Mouse (Mus musculus) intestine, postnatal 0 days (tissue): ENCODE results near the gene Tob1. TPM values are rescaled to one million over a fixed set of nuclear protein-coding genes. Genes with fewer than 3 reads are reported as not detected.

Experiments used
- ATAC-seq: fragments of 200-750 bp; cut with Nextera tagmentation; 2 replicates; pipeline ENCODE4 v1.8.0; 2017; ENCODE audit warnings: mild to moderate bottlenecking, moderate TSS enrichment, moderate library complexity
- H3K27ac ChIP-seq: fragments of 300-500 bp; sonication (generic); 2 replicates; pipeline ENCODE4 v1.5.1; 2014; ENCODE audit warnings: mild to moderate bottlenecking, low read depth, low read length, moderate library complexity
- H3K27me3 ChIP-seq: fragments of 300-500 bp; sonication (generic); replicated peaks from 2 replicates; pipeline ENCODE4 v1.6.1; 2014; ENCODE audit warnings: low read length, mixed read lengths; ENCODE audit not compliant: control insufficient read depth, insufficient read depth
- H3K36me3 ChIP-seq: fragments of 300-500 bp; sonication (generic); 2 replicates; pipeline ENCODE4 v1.6.1; 2014; ENCODE audit warnings: mild to moderate bottlenecking, moderate library complexity; ENCODE audit not compliant: control insufficient read depth, insufficient read depth
- H3K4me1 ChIP-seq: fragments of 300-500 bp; sonication (generic); replicated peaks from 2 replicates; pipeline ENCODE4 v1.6.1; 2014; ENCODE audit warnings: antibody characterized with exemption, low read length, mixed read lengths; ENCODE audit not compliant: control insufficient read depth, insufficient read depth
- H3K4me2 ChIP-seq: fragments of 300-500 bp; sonication (generic); replicated peaks from 2 replicates; pipeline ENCODE4 v1.6.1; 2014; ENCODE audit warnings: low read depth, mild to moderate bottlenecking, moderate library complexity
- H3K4me3 ChIP-seq: fragments of 300-500 bp; sonication (generic); 2 replicates; pipeline ENCODE4 v1.5.1; 2014; ENCODE audit warnings: low read depth, low read length
- H3K9ac ChIP-seq: fragments of 300-500 bp; sonication (generic); 2 replicates; pipeline ENCODE4 v1.6.1; 2014; ENCODE audit warnings: mild to moderate bottlenecking, low read depth, low read length
- H3K9me3 ChIP-seq: fragments of 300-500 bp; sonication (generic); 2 replicates; pipeline ENCODE4 v1.6.1; 2016; ENCODE audit warnings: mixed run types; ENCODE audit not compliant: control insufficient read depth
- CTCF ChIP-seq: sonication (generic); IDR thresholded peaks from 2 replicates; pipeline ENCODE4 v1.5.1; 2016; ENCODE audit warnings: low read depth, mild to moderate bottlenecking, control low read depth, antibody characterized with exemption, moderate library complexity
- WGBS: fragments of 180-500 bp; shearing (Covaris S2); extraction: QIAGEN DNeasy Blood & Tissue Kit; methylation state at CpG from one replicate; pipeline ENCODE4 v1.1.7; 2014; 5-methylcytosine and 5-hydroxymethylcytosine counted together
- polyA plus RNA-seq: library from polyadenylated mRNA; unstranded; fragments of >200 nt; fragmentation: Nextera tagmentation; extraction: Ambion mirVana; gene quantifications from 2 replicates; pipeline ENCODE4 v1.2.1, GENCODE M21; 2015

Tob1 gene
- polyA plus RNA-seq, 1 experiment from 2014 or later = 69.4 TPM

- ATAC-seq = peak; percentile 72
- H3K9ac ChIP-seq = peak overlapping the region; percentile 51
- H3K27me3 ChIP-seq = no peaks in the 10 kb centered on the region
- H3K4me2 ChIP-seq = peak overlapping the region; percentile 93
- peaks cover 4% of the 10 kb centered on the region for H3K4me1 ChIP-seq
- peak; percentile 35; the same call in 1 of the 2 replicates for TF ChIP-seq CTCF
- H3K36me3 ChIP-seq = peaks cover 11% of the 10 kb centered on the region
- under 1% methylated on average over 49 of the region's 56 CpGs for WGBS
- peak overlapping the region; percentile 99 for H3K4me3 ChIP-seq
- no peaks in the 10 kb centered on the region for H3K9me3 ChIP-seq
- H3K27ac ChIP-seq = peak overlapping the region; percentile 95
Observed at GRCm38 (mm10) chr11:94210191-94211086, 815 bp upstream of the Tob1 start.

- Histone ChIP-seq H3K4me1 (peaks cover 4% of the 10 kb centered on the region), H3K9me3 (no peaks in the 10 kb centered on the region), H3K4me3 (peak overlapping the region; percentile 99), H3K4me2 (peak overlapping the region; percentile 67), H3K36me3 (peaks cover 11% of the 10 kb centered on the region), H3K27ac (peak overlapping the region; percentile 97), H3K9ac (peak overlapping the region; percentile 100), H3K27me3 (no peaks in the 10 kb centered on the region)
- WGBS = under 1% methylated on average over 51 of the region's 61 CpGs
- ATAC-seq = peak; percentile 2; the same call in 1 of the 2 replicates
- TF ChIP-seq CTCF = no peak
Observed at GRCm38 (mm10) chr11:94211651-94212488, 616 bp downstream of the Tob1 start.

- H3K4me2 ChIP-seq = peak overlapping the region; percentile 67
- 6% methylated on average over 7 of the region's 7 CpGs for whole genome bisulfite sequencing
- H3K4me1 ChIP-seq = peaks cover 4% of the 10 kb centered on the region
- peak overlapping the region; percentile 97 for H3K27ac ChIP-seq
- no peaks in the 10 kb centered on the region for H3K27me3 ChIP-seq
- peak overlapping the region; percentile 99 for H3K4me3 ChIP-seq
- no peak for ATAC-seq
- no peaks in the 10 kb centered on the region for H3K9me3 ChIP-seq
- no peak for TF ChIP-seq CTCF
- peaks cover 11% of the 10 kb centered on the region for H3K36me3 ChIP-seq
- H3K9ac ChIP-seq = peak overlapping the region; percentile 100
Observed at GRCm38 (mm10) chr11:94212489-94212836, 1.2 kb downstream of the Tob1 start.

- no peaks in the 10 kb centered on the region for H3K27me3 ChIP-seq
- H3K4me1 ChIP-seq = peaks cover 4% of the 10 kb centered on the region
- peak overlapping the region; percentile 67 for H3K4me2 ChIP-seq
- no peak overlapping the region for H3K27ac ChIP-seq
- peak overlapping the region; percentile 99 for H3K4me3 ChIP-seq
- TF ChIP-seq CTCF = no peak
- H3K9ac ChIP-seq = 0 out of 2 replicates have a peak overlapping the region, but pooled peaks have one; percentile 23
- no peak for ATAC-seq
- no peaks in the 10 kb centered on the region for H3K9me3 ChIP-seq
- WGBS = 46% methylated on average over 4 of the region's 4 CpGs
- peaks cover 11% of the 10 kb centered on the region for H3K36me3 ChIP-seq
Observed at GRCm38 (mm10) chr11:94212997-94213396, 1.7 kb downstream of the Tob1 start.

- Histone ChIP-seq H3K4me3 (peak overlapping the region; percentile 99), H3K9me3 (no peaks in the 10 kb centered on the region), H3K27ac (peak overlapping the region; percentile 7), H3K9ac (0 out of 2 replicates have a peak overlapping the region, but pooled peaks have one; percentile 34), H3K36me3 (peaks cover 11% of the 10 kb centered on the region), H3K27me3 (no peaks in the 10 kb centered on the region), H3K4me1 (no peaks in the 10 kb centered on the region), H3K4me2 (peak overlapping the region; percentile 67)
- WGBS = 78% methylated on average over 29 of the region's 29 CpGs
- no peak for ATAC-seq
- no peak for TF ChIP-seq CTCF
Observed at GRCm38 (mm10) chr11:94213735-94214594, 2.7 kb downstream of the Tob1 start.
